Comparison of ENCODE assay signal across 25 mouse cellular contexts in genomic region chr2:173282191-173282590, GRCm38 (mm10). TPM values are rescaled to one million over a fixed set of nuclear protein-coding genes. Genes with fewer than 3 reads are reported as not detected.
DNase-seq lines count a peak whose midpoint lies in the region; ATAC-seq and TF ChIP-seq lines count a peak whose summit lies in the region.
"Had no signal": no experiment of that assay in that cellular context is flagged by ENCODE, and none has a peak within 500 bp of the region (broad histone marks: within the 10 kb centered on the region; RNA-seq: fewer than 3 reads in every experiment).

No protein-coding gene starts in this region.

- H3K27me3 ChIP-seq in heart, embryonic 10.5 days (ENCODE audit: insufficient read depth, poor library complexity, severe bottlenecking) = peaks cover 32% of the 10 kb centered on the region; the same call in 1 of the 2 replicates
- no peaks in the 10 kb centered on the region for H3K27me3 ChIP-seq in heart, embryonic 11.5 days (ENCODE audit: control insufficient read depth, insufficient read depth, low read length)
- H3K27me3 ChIP-seq in E14TG2a.4 (ENCODE audit: insufficient read depth, low read length) = no peaks in the 10 kb centered on the region
- H3K27me3 ChIP-seq in ES-Bruce4 (ENCODE audit: control insufficient read depth, insufficient read depth, low read length, poor library complexity, severe bottlenecking) = no peaks in the 10 kb centered on the region
- H3K27me3 ChIP-seq in lung, postnatal 0 days (replicated peaks; ENCODE audit: insufficient read depth, low read length) = no peaks in the 10 kb centered on the region
- H3K27me3 ChIP-seq: embryonic facial prominence, embryonic 13.5 days; embryonic facial prominence, embryonic 15.5 days; Patski had no signal

- no peak for DNase-seq in heart, embryonic 10.5 days (ENCODE audit: low spot score)
- DNase-seq in lung, postnatal 0 days (ENCODE audit: low spot score) = no peak
- no peak for DNase-seq in T-cell, adult 2 months (ENCODE audit: low spot score)
- DNase-seq: adrenal gland, postnatal 10 days; adrenal gland, postnatal 25 days; cerebellum, adult 11 months; cerebellum, adult 18-20 months; cerebellum, adult 8-10 months; cerebellum, adult 9-11 months; cerebellum, postnatal 14 days; cerebellum, postnatal 36 days; embryo, embryonic 11 days had no signal

- no peak overlapping the region for H3K4me2 ChIP-seq in heart, embryonic 11.5 days
- no peak overlapping the region for H3K4me2 ChIP-seq in lung, postnatal 0 days (replicated peaks; ENCODE audit: low read depth, low read length)
- H3K4me2 ChIP-seq: embryonic facial prominence, embryonic 13.5 days; embryonic facial prominence, embryonic 15.5 days; forebrain, embryonic 12.5 days had no signal

- H3K9me3 ChIP-seq in heart, embryonic 10.5 days = no peaks in the 10 kb centered on the region
- no peaks in the 10 kb centered on the region for H3K9me3 ChIP-seq in heart, embryonic 11.5 days (replicated peaks; ENCODE audit: control insufficient read depth, low read length)
- no peaks in the 10 kb centered on the region for H3K9me3 ChIP-seq in E14TG2a.4 (ENCODE audit: low read length)
- no peaks in the 10 kb centered on the region for H3K9me3 ChIP-seq in ES-Bruce4 (replicated peaks; ENCODE audit: control insufficient read depth, insufficient read depth, low read length, poor library complexity, severe bottlenecking)
- no peaks in the 10 kb centered on the region for H3K9me3 ChIP-seq in lung, postnatal 0 days (ENCODE audit: low read length)
- H3K9me3 ChIP-seq: embryonic facial prominence, embryonic 13.5 days; embryonic facial prominence, embryonic 15.5 days; forebrain, embryonic 10.5 days; forebrain, embryonic 12.5 days had no signal

- no peak overlapping the region for H3K9ac ChIP-seq in heart, embryonic 11.5 days (ENCODE audit: low read depth, low read length)
- no peak overlapping the region for H3K9ac ChIP-seq in ES-Bruce4 (ENCODE audit: low read depth, poor library complexity, severe bottlenecking)
- no peak overlapping the region for H3K9ac ChIP-seq in lung, postnatal 0 days (replicated peaks; ENCODE audit: low read depth)
- H3K9ac ChIP-seq: embryonic facial prominence, embryonic 13.5 days; embryonic facial prominence, embryonic 15.5 days; forebrain, embryonic 12.5 days had no signal

- peaks cover 25% of the 10 kb centered on the region for H3K4me1 ChIP-seq in heart, embryonic 10.5 days
- H3K4me1 ChIP-seq in heart, embryonic 11.5 days (ENCODE audit: control insufficient read depth, insufficient read depth, low read length) = peaks cover 5% of the 10 kb centered on the region
- peaks cover 100% of the 10 kb centered on the region for H3K4me1 ChIP-seq in E14TG2a.4 (replicated peaks; ENCODE audit: low read depth, low read length)
- peaks cover 28% of the 10 kb centered on the region for H3K4me1 ChIP-seq in ES-Bruce4 (ENCODE audit: control insufficient read depth, insufficient read depth, low read length)
- peaks cover 7% of the 10 kb centered on the region for H3K4me1 ChIP-seq in brown adipose tissue, adult 24 weeks (ENCODE audit: control insufficient read depth, insufficient read depth, insufficient read length, low read length)
- peaks cover 4% of the 10 kb centered on the region; the same call in 1 of the 2 replicates for H3K4me1 ChIP-seq in lung, postnatal 0 days (ENCODE audit: insufficient read depth, low read depth, low read length)

- TF ChIP-seq EP300 in ES-Bruce4 (IDR thresholded peaks at IDR 0.05; ENCODE audit: insufficient read depth, low read depth, low read length) = no peak
- TF ChIP-seq EP300 in lung, postnatal 0 days (IDR thresholded peaks at IDR 0.05) = no peak

- no peaks in the 10 kb centered on the region for H3K36me3 ChIP-seq in heart, embryonic 10.5 days
- no peaks in the 10 kb centered on the region for H3K36me3 ChIP-seq in heart, embryonic 11.5 days (ENCODE audit: control insufficient read depth, insufficient read depth, low read length)
- H3K36me3 ChIP-seq in E14TG2a.4 (ENCODE audit: insufficient read depth, low read length) (peaks cover 22% of the 10 kb centered on the region; the same call in 1 of the 2 replicates), ES-Bruce4 (ENCODE audit: control insufficient read depth, insufficient read depth, low read length, poor library complexity, severe bottlenecking) (no peaks in the 10 kb centered on the region)
- H3K36me3 ChIP-seq in lung, postnatal 0 days (ENCODE audit: insufficient read depth, low read length) = no peaks in the 10 kb centered on the region
- H3K36me3 ChIP-seq: embryonic facial prominence, embryonic 13.5 days; embryonic facial prominence, embryonic 15.5 days; forebrain, embryonic 10.5 days; forebrain, embryonic 12.5 days; G1E had no signal

- no peak for TF ChIP-seq CTCF in E14TG2a.4 (conservative IDR thresholded peaks at IDR 0.05; ENCODE audit: low read length)
- TF ChIP-seq CTCF in ES-Bruce4 (IDR thresholded peaks at IDR 0.05; ENCODE audit: low read depth, low read length) = no peak
- TF ChIP-seq CTCF in lung, postnatal 0 days (IDR thresholded peaks at IDR 0.05) = no peak

- WGBS in heart, embryonic 10.5 days = 79% methylated on average over 8 of the region's 8 CpGs
- WGBS in heart, embryonic 11.5 days (ENCODE audit: insufficient replicate concordance) = 76% methylated on average over 8 of the region's 8 CpGs
- 76% methylated on average over 8 of the region's 8 CpGs for WGBS in lung, postnatal 0 days

- ATAC-seq in heart, embryonic 11.5 days (replicated peaks; ENCODE audit: insufficient number of reproducible peaks, low FRiP score, low TSS enrichment) = no peak
- ATAC-seq in lung, postnatal 0 days = no peak
- ATAC-seq: forebrain, embryonic 14.5 days; forebrain, embryonic 16.5 days had no signal

- H3K27ac ChIP-seq in heart, embryonic 10.5 days = 0 out of 2 replicates have a peak overlapping the region, but pooled peaks have one; percentile 59
- no peak overlapping the region for H3K27ac ChIP-seq in heart, embryonic 11.5 days (ENCODE audit: low read depth, low read length)
- H3K27ac ChIP-seq in ES-Bruce4 (ENCODE audit: insufficient read depth, low read length) = 0 out of 2 replicates have a peak overlapping the region, but pooled peaks have one; percentile 29
- peak overlapping the region; percentile 92 for H3K27ac ChIP-seq in brown adipose tissue, adult 24 weeks (replicated peaks; ENCODE audit: low read depth, low read length)
- H3K27ac ChIP-seq in lung, postnatal 0 days (ENCODE audit: low read length) = no peak overlapping the region
- H3K27ac ChIP-seq: embryonic facial prominence, embryonic 13.5 days; embryonic facial prominence, embryonic 15.5 days; forebrain, embryonic 10.5 days; forebrain, embryonic 12.5 days had no signal

- no peak for TF ChIP-seq POLR2A in ES-Bruce4 (IDR thresholded peaks at IDR 0.05; ENCODE audit: insufficient read depth, low read length)

- H3K4me3 ChIP-seq in heart, embryonic 10.5 days = no peak overlapping the region
- no peak overlapping the region for H3K4me3 ChIP-seq in heart, embryonic 11.5 days (ENCODE audit: low read depth, low read length)
- 0 out of 2 replicates have a peak overlapping the region, but pooled peaks have one; percentile 35 for H3K4me3 ChIP-seq in E14TG2a.4 (replicated peaks; ENCODE audit: low read length)
- no peak overlapping the region for H3K4me3 ChIP-seq in ES-Bruce4 (ENCODE audit: low read depth, low read length)
- no peak overlapping the region for H3K4me3 ChIP-seq in brown adipose tissue, adult 24 weeks (ENCODE audit: insufficient read depth, low read depth, low read length)
- H3K4me3 ChIP-seq in lung, postnatal 0 days (ENCODE audit: low read depth, low read length) = no peak overlapping the region
- H3K4me3 ChIP-seq: embryonic facial prominence, embryonic 13.5 days; embryonic facial prominence, embryonic 15.5 days; erythroblast, embryonic 14.5 days; forebrain, embryonic 10.5 days; forebrain, embryonic 12.5 days had no signal

RNA-seq across cellular contexts. Expression of gene Pmepa1, which starts 5.9 kb away (rescaled TPM):
- 1.4 and 1.9 TPM in 2 replicates for polyA plus RNA-seq in heart, embryonic 10.5 days (2016; fragmentation: Nextera tagmentation; extraction: Ambion mirVana)
- polyA plus RNA-seq in heart, embryonic 11.5 days (2014; fragmentation: Nextera tagmentation; extraction: Ambion mirVana) = 3.8 and 4.7 TPM in 2 replicates
- 25.1 and 28.5 TPM in 2 replicates for polyA plus RNA-seq in ES-Bruce4 (2011; ENCODE audit: insufficient read depth, insufficient read length, low read depth, missing spikeins)
- 108 and 141 TPM in 2 replicates for polyA plus RNA-seq in brown adipose tissue, adult 24 weeks (2012; ENCODE audit: insufficient read depth, insufficient read length, missing spikeins)
- 9.8 and 11.1 TPM in 2 replicates for polyA plus RNA-seq in lung, postnatal 0 days (2015; fragmentation: Nextera tagmentation; extraction: Ambion mirVana)
- polyA plus RNA-seq: G1E had no signal

Comparison
In these comparisons a context has a peak if more than half of its experiments do, and no peak if none do; other contexts are left out.
1. H3K27ac ChIP-seq: peak in heart, embryonic 10.5 days (single experiment), ES-Bruce4 (single experiment) and brown adipose tissue, adult 24 weeks (single experiment); none in heart, embryonic 11.5 days (single experiment) and lung, postnatal 0 days (single experiment).